13 mouse cellular contexts compared by ENCODE assay signal in genomic region chr2:166632571-166633361, GRCm38 (mm10).
DNase-seq lines count a peak whose midpoint lies in the region; ATAC-seq and TF ChIP-seq lines count a peak whose summit lies in the region.
"Had no signal": no experiment of that assay in that cellular context is flagged by ENCODE, and none has a peak within 500 bp of the region (broad histone marks: within the 10 kb centered on the region; RNA-seq: fewer than 3 reads in every experiment).

No protein-coding gene starts in this region.

- no peak for TF ChIP-seq CTCF in E14TG2a.4 (conservative IDR thresholded peaks at IDR 0.05; ENCODE audit: low read length)

- 84% methylated on average over 13 of the region's 13 CpGs for WGBS in hindbrain, embryonic 15.5 days
- WGBS in hindbrain, embryonic 13.5 days = 91% methylated on average over 13 of the region's 13 CpGs

- H3K27ac ChIP-seq in hindbrain, embryonic 15.5 days (replicated peaks) = no peak overlapping the region
- H3K27ac ChIP-seq in hindbrain, embryonic 13.5 days = no peak overlapping the region
- H3K27ac ChIP-seq: heart, embryonic 13.5 days; limb, embryonic 10.5 days had no signal

- no peak overlapping the region for H3K4me3 ChIP-seq in hindbrain, embryonic 15.5 days
- H3K4me3 ChIP-seq in hindbrain, embryonic 13.5 days = no peak overlapping the region
- 0 out of 2 replicates have a peak overlapping the region, but pooled peaks have one; percentile 20 for H3K4me3 ChIP-seq in E14TG2a.4 (replicated peaks; ENCODE audit: low read length)
- H3K4me3 ChIP-seq: heart, embryonic 13.5 days; limb, embryonic 10.5 days had no signal

- no peak overlapping the region for H3K9ac ChIP-seq in hindbrain, embryonic 15.5 days
- no peak overlapping the region for H3K9ac ChIP-seq in hindbrain, embryonic 13.5 days
- H3K9ac ChIP-seq: heart, embryonic 13.5 days had no signal

- no peaks in the 10 kb centered on the region for H3K36me3 ChIP-seq in hindbrain, embryonic 15.5 days
- peaks cover 11% of the 10 kb centered on the region for H3K36me3 ChIP-seq in hindbrain, embryonic 13.5 days
- H3K36me3 ChIP-seq in E14TG2a.4 (ENCODE audit: insufficient read depth, low read length) = no peaks in the 10 kb centered on the region

- peak; percentile 95 for DNase-seq in R1 (ENCODE audit: low read depth, low spot score)
- peak; percentile 71 to 75 for DNase-seq in cerebellum, postnatal 36 days
- no peak for DNase-seq in kidney, adult 18-20 months
- no peak for DNase-seq in kidney, postnatal 36 days
- DNase-seq: adrenal gland, postnatal 36 days; kidney, adult 9 months; lung, postnatal 4 days had no signal

- no peak overlapping the region for H3K4me2 ChIP-seq in hindbrain, embryonic 15.5 days
- no peak overlapping the region for H3K4me2 ChIP-seq in hindbrain, embryonic 13.5 days
- H3K4me2 ChIP-seq: heart, embryonic 13.5 days had no signal

- H3K27me3 ChIP-seq in hindbrain, embryonic 15.5 days = no peaks in the 10 kb centered on the region
- H3K27me3 ChIP-seq in hindbrain, embryonic 13.5 days = no peaks in the 10 kb centered on the region
- H3K27me3 ChIP-seq in E14TG2a.4 (ENCODE audit: insufficient read depth, low read length) = peaks cover 7% of the 10 kb centered on the region; the same call in 1 of the 2 replicates
- H3K27me3 ChIP-seq: heart, embryonic 13.5 days had no signal

- peaks cover 29% of the 10 kb centered on the region for H3K4me1 ChIP-seq in hindbrain, embryonic 15.5 days (replicated peaks)
- peaks cover 45% of the 10 kb centered on the region for H3K4me1 ChIP-seq in hindbrain, embryonic 13.5 days (replicated peaks)
- peaks cover 30% of the 10 kb centered on the region for H3K4me1 ChIP-seq in E14TG2a.4 (replicated peaks; ENCODE audit: low read depth, low read length)

- ATAC-seq in hindbrain, embryonic 15.5 days (ENCODE audit: low FRiP score, low read depth) = 0 out of 2 replicates have a peak, but pooled peaks have one; percentile 49
- no peak for ATAC-seq in hindbrain, embryonic 13.5 days (ENCODE audit: low FRiP score)
- ATAC-seq in monocyte, adult 5-6 weeks (replicated peaks; ENCODE audit: insufficient number of reproducible peaks, low FRiP score, low TSS enrichment, poor library complexity, severe bottlenecking) = no peak

- H3K9me3 ChIP-seq in hindbrain, embryonic 15.5 days = no peaks in the 10 kb centered on the region
- no peaks in the 10 kb centered on the region for H3K9me3 ChIP-seq in hindbrain, embryonic 13.5 days
- no peaks in the 10 kb centered on the region for H3K9me3 ChIP-seq in E14TG2a.4 (ENCODE audit: low read length)
- H3K9me3 ChIP-seq: heart, embryonic 13.5 days; limb, embryonic 10.5 days had no signal

Comparison
In these comparisons a context has a peak if more than half of its experiments do, and no peak if none do; other contexts are left out.
1. DNase-seq: peak in R1 (single experiment) and cerebellum, postnatal 36 days (2 of 2); none in kidney, adult 18-20 months (single experiment) and kidney, postnatal 36 days (0 of 2).